Mouse (Mus musculus): Measurements from ENCODE around the gene Rapgef4. TPM values are rescaled to one million over a fixed set of nuclear protein-coding genes. Genes with fewer than 3 reads are reported as not detected.
A peak's percentile ranks its signal among the peaks of the same experiment; 100 is the strongest.

The Rapgef4 gene
- polyA plus RNA-seq, 1 experiment = 11.4 TPM

- DNase-seq = no peak
- 91% methylated on average over 11 of the region's 11 CpGs for whole genome bisulfite sequencing
- H3K4me1 ChIP-seq (ENCODE audit: control insufficient read depth, insufficient read depth, low read length) = no peaks in the 10 kb centered on the region
- TF ChIP-seq CTCF (IDR thresholded peaks at IDR 0.05; ENCODE audit: insufficient read depth, low read length) (no peak), POLR2A (IDR thresholded peaks at IDR 0.05; ENCODE audit: borderline replicate concordance, extremely low read depth, low read depth, low read length) (no peak)
- H3K4me3 ChIP-seq (replicated peaks; ENCODE audit: extremely low read depth, low read depth, low read length) = no peak overlapping the region
Measured at GRCm38 (mm10) chr2:72234085-72234484, 253.0 kb downstream of the Rapgef4 start.

- peak; percentile 75 for TF ChIP-seq CTCF (IDR thresholded peaks at IDR 0.05; ENCODE audit: insufficient read depth, low read length)
- no peak for TF ChIP-seq POLR2A (IDR thresholded peaks at IDR 0.05; ENCODE audit: borderline replicate concordance, extremely low read depth, low read depth, low read length)
- peak; percentile 51 for DNase-seq
- H3K4me3 ChIP-seq (replicated peaks; ENCODE audit: extremely low read depth, low read depth, low read length) = no peak overlapping the region
- H3K4me1 ChIP-seq (ENCODE audit: control insufficient read depth, insufficient read depth, low read length) = no peaks in the 10 kb centered on the region
- WGBS = under 1% methylated on average over 3 of the region's 3 CpGs
Measured at GRCm38 (mm10) chr2:72234943-72235342, 253.9 kb downstream of the Rapgef4 start.

GRCm38 (mm10) chr2:72235361-72235901, 254.4 kb downstream of the Rapgef4 start:
- TF ChIP-seq CTCF (IDR thresholded peaks at IDR 0.05; ENCODE audit: insufficient read depth, low read length) (no peak), POLR2A (IDR thresholded peaks at IDR 0.05; ENCODE audit: borderline replicate concordance, extremely low read depth, low read depth, low read length) (no peak)
- no peak for DNase-seq
- H3K4me3 ChIP-seq (replicated peaks; ENCODE audit: extremely low read depth, low read depth, low read length) = no peak overlapping the region
- WGBS = 44% methylated on average over 12 of the region's 12 CpGs
- H3K4me1 ChIP-seq (ENCODE audit: control insufficient read depth, insufficient read depth, low read length) = no peaks in the 10 kb centered on the region

GRCm38 (mm10) chr2:72238421-72238820, 257.4 kb downstream of the Rapgef4 start:
- Histone ChIP-seq H3K4me3 (replicated peaks; ENCODE audit: extremely low read depth, low read depth, low read length) (no peak overlapping the region), H3K4me1 (ENCODE audit: control insufficient read depth, insufficient read depth, low read length) (no peaks in the 10 kb centered on the region)
- DNase-seq = no peak
- TF ChIP-seq POLR2A (IDR thresholded peaks at IDR 0.05; ENCODE audit: borderline replicate concordance, extremely low read depth, low read depth, low read length) (no peak), CTCF (IDR thresholded peaks at IDR 0.05; ENCODE audit: insufficient read depth, low read length) (no peak)
- 97% methylated on average over 2 of the region's 2 CpGs for WGBS

- TF ChIP-seq POLR2A (IDR thresholded peaks at IDR 0.05; ENCODE audit: borderline replicate concordance, extremely low read depth, low read depth, low read length) (no peak), CTCF (IDR thresholded peaks at IDR 0.05; ENCODE audit: insufficient read depth, low read length) (no peak)
- DNase-seq = no peak
- WGBS = 81% methylated on average over 11 of the region's 11 CpGs
- no peaks in the 10 kb centered on the region for H3K4me1 ChIP-seq (ENCODE audit: control insufficient read depth, insufficient read depth, low read length)
- no peak overlapping the region for H3K4me3 ChIP-seq (replicated peaks; ENCODE audit: extremely low read depth, low read depth, low read length)
Measured at GRCm38 (mm10) chr2:72238925-72239324, 257.9 kb downstream of the Rapgef4 start.

DNA sequence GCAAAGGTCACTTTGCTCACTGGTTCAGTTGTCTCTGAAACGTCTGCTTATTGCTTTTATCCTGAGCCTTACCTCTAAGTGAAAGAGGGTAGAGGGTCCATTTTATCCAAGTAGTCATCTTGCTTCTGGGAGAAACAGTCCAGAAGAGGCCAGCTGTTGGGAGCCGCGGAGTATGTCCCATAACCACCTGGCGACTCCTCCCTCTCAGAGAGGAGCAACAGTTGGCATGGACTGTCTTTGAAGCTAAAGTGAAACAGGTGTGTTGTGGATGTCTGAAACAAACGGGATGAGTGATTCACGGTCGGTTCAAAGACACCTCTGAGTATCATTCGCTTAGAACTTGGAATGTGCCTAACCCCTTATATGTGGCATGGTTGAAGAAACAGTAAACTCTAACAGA, 258.4 kb downstream of the Rapgef4 start:
- no peaks in the 10 kb centered on the region for H3K4me1 ChIP-seq (ENCODE audit: control insufficient read depth, insufficient read depth, low read length)
- TF ChIP-seq CTCF (IDR thresholded peaks at IDR 0.05; ENCODE audit: insufficient read depth, low read length) (no peak), POLR2A (IDR thresholded peaks at IDR 0.05; ENCODE audit: borderline replicate concordance, extremely low read depth, low read depth, low read length) (no peak)
- DNase-seq = no peak
- H3K4me3 ChIP-seq (replicated peaks; ENCODE audit: extremely low read depth, low read depth, low read length) = no peak overlapping the region
- WGBS = 84% methylated on average over 8 of the region's 8 CpGs

- no peak for TF ChIP-seq POLR2A (IDR thresholded peaks at IDR 0.05; ENCODE audit: borderline replicate concordance, extremely low read depth, low read depth, low read length)
- TF ChIP-seq CTCF (IDR thresholded peaks at IDR 0.05; ENCODE audit: insufficient read depth, low read length) = no peak
- WGBS = 81% methylated on average over 7 of the region's 7 CpGs
- H3K4me3 ChIP-seq (replicated peaks; ENCODE audit: extremely low read depth, low read depth, low read length) = no peak overlapping the region
- H3K4me1 ChIP-seq (ENCODE audit: control insufficient read depth, insufficient read depth, low read length) = no peaks in the 10 kb centered on the region
- no peak for DNase-seq
Measured at GRCm38 (mm10) chr2:72239993-72240392, 259.0 kb downstream of the Rapgef4 start.

DNA sequence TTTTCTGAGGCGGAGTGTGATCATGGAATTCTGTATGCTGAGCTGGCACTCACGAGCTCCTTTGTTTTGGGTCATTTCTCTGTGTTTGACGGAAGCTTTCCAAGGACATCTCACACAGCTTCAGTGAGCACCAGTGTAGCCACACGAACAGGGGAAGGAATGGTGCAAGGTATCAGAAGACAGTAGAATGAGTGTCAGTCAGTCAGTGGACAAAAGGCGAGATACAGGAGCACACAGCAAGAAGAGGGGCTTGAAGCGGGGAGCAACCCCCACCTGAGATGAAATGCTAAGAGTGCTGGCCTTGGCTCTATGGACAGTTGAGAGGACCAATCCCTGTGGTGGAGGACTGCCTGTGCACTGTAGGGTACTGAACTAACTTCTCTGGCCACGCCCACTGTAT, 259.7 kb downstream of the Rapgef4 start:
- no peak overlapping the region for H3K4me3 ChIP-seq (replicated peaks; ENCODE audit: extremely low read depth, low read depth, low read length)
- H3K4me1 ChIP-seq (ENCODE audit: control insufficient read depth, insufficient read depth, low read length) = no peaks in the 10 kb centered on the region
- TF ChIP-seq CTCF (IDR thresholded peaks at IDR 0.05; ENCODE audit: insufficient read depth, low read length) (no peak), POLR2A (IDR thresholded peaks at IDR 0.05; ENCODE audit: borderline replicate concordance, extremely low read depth, low read depth, low read length) (no peak)
- no peak for DNase-seq
- 87% methylated on average over 7 of the region's 7 CpGs for WGBS

DNA sequence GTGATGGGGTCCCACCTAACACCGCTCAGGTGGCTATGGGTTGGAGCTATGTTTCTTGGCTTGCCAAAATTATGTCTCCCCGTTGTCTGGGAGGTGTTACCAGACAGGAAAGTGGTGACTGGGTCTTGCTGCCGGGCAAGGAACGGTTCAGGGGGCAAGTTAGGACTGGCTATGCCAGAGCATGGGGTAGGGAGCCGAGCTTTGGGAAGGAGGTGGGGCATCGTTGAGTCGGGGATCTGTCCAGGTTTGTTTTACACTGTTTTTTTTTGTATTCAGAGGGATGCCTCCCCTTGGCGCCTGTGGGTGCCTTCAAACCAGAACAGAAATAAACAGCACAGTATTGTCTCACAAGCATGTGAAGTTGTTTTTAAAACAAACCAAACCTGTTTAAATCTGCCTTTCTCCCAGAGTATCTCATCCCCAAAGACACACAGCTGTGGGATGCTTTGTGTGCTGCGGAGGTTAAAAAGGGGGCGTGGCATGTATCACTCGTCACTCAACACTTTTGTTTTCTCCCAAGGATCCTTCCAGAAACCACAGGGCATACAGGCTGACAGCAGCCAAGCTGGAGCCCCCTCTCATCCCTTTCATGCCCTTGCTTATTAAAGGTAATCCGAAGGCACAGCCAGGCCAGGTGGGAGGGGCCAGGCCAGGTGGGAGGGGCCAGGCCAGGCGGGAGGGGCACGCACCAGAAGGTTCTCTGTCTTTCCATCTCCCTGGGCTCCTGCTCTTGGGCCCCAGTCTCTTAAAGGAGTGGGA, 260.9 kb downstream of the Rapgef4 start:
- TF ChIP-seq CTCF (IDR thresholded peaks at IDR 0.05; ENCODE audit: insufficient read depth, low read length) (no peak), POLR2A (IDR thresholded peaks at IDR 0.05; ENCODE audit: borderline replicate concordance, extremely low read depth, low read depth, low read length) (no peak)
- DNase-seq = no peak
- Histone ChIP-seq H3K4me3 (replicated peaks; ENCODE audit: extremely low read depth, low read depth, low read length) (peak overlapping the region; percentile 27), H3K4me1 (ENCODE audit: control insufficient read depth, insufficient read depth, low read length) (no peaks in the 10 kb centered on the region)
- WGBS = 52% methylated on average over 14 of the region's 14 CpGs
